Mouse (Mus musculus) Patski (cell line): ENCODE measurements at regions not wholly inside any gene's neighbourhood (a gene's known extent, or its start where the extent isn't known, plus 50 kb on each side); places are given as distances from the start of the nearest gene placed in this dataset.

ENCODE experiments used
- ATAC-seq: fragments of 100-300 bp; one replicate; pipeline ENCODE4 v1.8.0; 2021
- CTCF ChIA-PET: fragments of 350-600 bp; sonication (Branson Sonifier 250); formaldehyde crosslinking; loops from one replicate; lab custom pipeline; 2022; ENCODE audit warnings: inconsistent platforms; lab: Charles Lee
- POLR2A ChIA-PET: fragments of 350-600 bp; sonication (Branson Sonifier 250); formaldehyde crosslinking; loops from one replicate; lab custom pipeline; 2022; ENCODE audit warnings: antibody characterized with exemption, inconsistent platforms; lab: Charles Lee
- DNase-seq: peaks from one replicate; pipeline ENCODE4 v3.0.0-alpha.2; 2011; ENCODE audit warnings: low read depth, low spot score
- H3K27me3 ChIP-seq: fragments of 371-371 bp; one replicate; pipeline ENCODE4 v1.5.1; 2021
- CTCF ChIP-seq: fragments of 100-300 bp; IDR thresholded peaks from one replicate; pipeline ENCODE4 v1.5.1; 2021
- in situ Hi-C: fragments of 300-500 bp; cut with MboI; formaldehyde crosslinking; loops from 3 replicates; pipeline ENCODE4 v1.11.1; 2018; ENCODE audit warnings: low pct_unique_long_range_greater_than_20kb, mixed read lengths

DNA sequence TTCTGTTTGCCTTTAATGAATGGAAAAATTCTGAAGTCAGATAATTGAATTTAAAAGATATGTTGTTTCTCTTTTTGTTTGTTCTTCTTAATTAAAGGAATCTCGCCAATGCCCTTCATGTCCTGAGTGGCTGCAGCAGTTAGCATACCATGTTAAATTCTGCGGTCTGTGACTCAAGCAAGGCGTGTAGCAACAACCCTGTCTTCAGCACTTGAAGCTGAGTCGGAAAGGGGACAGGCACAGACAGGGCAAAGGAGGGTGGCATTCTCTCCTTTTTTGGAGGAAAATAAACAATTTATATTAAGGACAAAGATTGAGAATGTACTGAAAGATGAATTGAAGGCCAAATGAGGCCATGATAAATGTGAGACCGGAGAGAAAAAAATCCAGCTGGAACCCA is 58.2 kb upstream of the Fat1 start:
- DNase-seq (no peak), ATAC-seq (no peak)
- in situ Hi-C loops: no loop called here
- ChIA-PET POLR2A (no interaction called here), CTCF (interaction anchor here (1.0 kb wide), 1 partner anchor 14 kb away, joined by 3 read pairs; no protein-coding TSS in a partner anchor)
- H3K27me3 ChIP-seq: no peaks in the 10 kb centered on the region
- TF ChIP-seq CTCF: no peak

DNA sequence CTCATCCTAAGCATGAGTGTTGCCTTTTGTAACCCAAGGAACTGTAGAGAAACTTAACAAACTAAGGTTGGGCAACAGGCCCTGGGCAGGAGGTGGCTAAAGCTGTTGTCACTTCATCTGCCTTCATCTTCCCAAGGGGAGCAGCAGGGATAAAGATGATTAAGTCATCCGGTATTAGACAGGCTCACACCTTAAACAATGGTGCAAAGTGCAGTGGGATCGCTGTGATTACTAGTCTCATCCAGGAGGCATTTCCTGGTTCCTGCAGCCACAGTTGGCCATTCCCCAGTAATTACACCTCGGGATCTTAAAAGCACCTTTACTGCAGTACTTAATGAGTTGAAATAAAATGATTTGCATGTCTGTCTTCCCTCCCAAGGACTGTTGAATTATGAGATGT is 57.0 kb upstream of the Fat1 start:
- ATAC-seq: no peak
- no peak for TF ChIP-seq CTCF
- in situ Hi-C loops: no loop called here
- CTCF ChIA-PET: no interaction called here
- POLR2A ChIA-PET: no interaction called here
- no peak for DNase-seq
- H3K27me3 ChIP-seq: no peaks in the 10 kb centered on the region

DNA sequence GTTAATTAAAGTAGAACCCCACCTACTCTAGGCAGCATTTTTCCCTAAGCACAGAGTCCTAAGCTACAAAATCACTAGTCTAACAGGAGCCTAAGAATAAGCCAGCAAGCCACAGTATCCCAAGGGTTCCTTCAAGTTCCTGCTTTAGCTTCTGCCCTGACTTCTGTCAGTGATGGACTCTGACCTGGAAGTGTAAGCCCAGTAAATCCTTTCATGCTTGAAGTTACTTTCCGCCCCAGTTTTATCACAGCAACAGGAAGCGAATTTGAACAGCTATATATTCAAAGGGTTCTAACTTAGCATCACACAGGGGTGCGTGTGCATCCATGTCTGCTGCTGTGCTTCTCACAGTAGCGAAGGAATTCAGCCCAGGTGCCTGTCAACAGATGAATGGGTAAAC is 56.1 kb upstream of the Fat1 start:
- ATAC-seq: no peak
- CTCF ChIA-PET: interaction anchor here (0.8 kb wide), 1 partner anchor 9 kb away, joined by 3 read pairs; no protein-coding TSS in a partner anchor
- in situ Hi-C loops: no loop called here

DNA sequence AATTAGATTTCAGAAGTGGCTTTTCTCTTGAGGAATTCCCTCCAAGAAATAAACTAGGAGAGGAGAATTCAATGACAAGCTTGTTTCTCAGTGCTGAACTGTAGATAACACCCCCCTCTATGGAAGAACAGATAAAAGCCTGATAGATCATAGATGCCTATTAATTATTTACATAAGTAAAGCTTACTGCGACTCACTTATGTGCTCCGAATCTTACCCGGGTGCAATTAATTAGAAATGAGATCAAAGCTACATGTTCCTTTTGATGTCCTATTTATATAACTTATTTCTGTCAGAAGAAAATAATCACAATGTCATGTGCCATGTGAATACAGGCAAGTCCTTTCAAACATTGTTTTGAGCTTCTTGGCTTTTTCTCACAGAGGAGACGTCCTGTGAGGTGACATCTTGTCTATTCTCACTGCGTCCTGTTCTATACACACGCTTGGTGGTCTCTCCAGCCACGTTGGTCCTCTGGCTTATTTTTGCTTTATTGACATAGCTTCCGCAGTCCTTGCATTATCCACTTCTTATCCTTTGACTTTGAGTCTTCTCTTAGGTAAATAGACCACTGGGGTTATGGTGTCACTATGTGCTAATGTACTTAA is 50.7 kb upstream of the Fat1 start:
- H3K27me3 ChIP-seq: no peaks in the 10 kb centered on the region
- no peak for TF ChIP-seq CTCF
- POLR2A ChIA-PET: interaction anchor here (0.5 to 0.6 kb wide), 2 partner anchors 13 to 678 kb away, joined by 3 read pairs; no protein-coding TSS in a partner anchor
- in situ Hi-C loops: no loop called here
- CTCF ChIA-PET: interaction anchor here (0.9 to 1.1 kb wide), 3 partner anchors 13 to 73 kb away, joined by 3 to 4 read pairs (median 4); no protein-coding TSS in a partner anchor
- no peak for DNase-seq
- no peak for ATAC-seq

More for the DNA sequence above, 56.1 kb upstream of the Fat1 start:
- no peak for DNase-seq
- H3K27me3 ChIP-seq: no peaks in the 10 kb centered on the region
- TF ChIP-seq CTCF: no peak
- POLR2A ChIA-PET: no interaction called here
